Mouse (Mus musculus): ENCODE results near the gene Hoxb13. TPM values are rescaled to one million over a fixed set of nuclear protein-coding genes. Genes with fewer than 3 reads are reported as not detected.

Gene Hoxb13
- polyA plus RNA-seq, 1 experiment from 2014 or later = 2.3 TPM

DNA sequence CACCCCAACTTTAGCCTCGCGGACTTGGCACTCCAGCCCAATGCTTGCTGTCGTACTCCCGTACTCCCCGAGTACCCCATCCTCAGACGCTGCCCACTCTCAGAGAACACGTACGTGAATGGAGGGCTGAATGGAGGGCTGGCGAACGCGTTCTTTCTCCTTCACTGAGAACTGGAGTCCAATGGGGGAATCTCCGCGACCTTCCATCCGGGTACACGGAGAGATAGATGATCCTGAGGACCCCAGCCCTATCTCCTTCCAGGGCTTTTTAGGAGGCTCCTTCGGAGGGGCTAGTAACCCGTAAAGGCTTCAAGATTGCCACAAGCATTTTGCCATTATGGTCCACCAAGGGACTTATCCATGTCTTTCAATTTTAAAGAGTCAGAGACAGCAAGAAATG is 18.6 kb upstream of the Hoxb13 start:
- 1% methylated on average over 17 of the region's 17 CpGs for WGBS
- Histone ChIP-seq H3K27me3 (replicated peaks) (peaks cover 92% of the 10 kb centered on the region), H3K27ac (no peak overlapping the region), H3K36me3 (no peaks in the 10 kb centered on the region), H3K4me3 (replicated peaks) (no peak overlapping the region), H3K9ac (no peak overlapping the region), H3K4me2 (replicated peaks) (no peak overlapping the region), H3K4me1 (replicated peaks) (peaks cover 5% of the 10 kb centered on the region; the same call in 1 of the 2 replicates), H3K9me3 (no peaks in the 10 kb centered on the region)
- ATAC-seq = no peak

DNA sequence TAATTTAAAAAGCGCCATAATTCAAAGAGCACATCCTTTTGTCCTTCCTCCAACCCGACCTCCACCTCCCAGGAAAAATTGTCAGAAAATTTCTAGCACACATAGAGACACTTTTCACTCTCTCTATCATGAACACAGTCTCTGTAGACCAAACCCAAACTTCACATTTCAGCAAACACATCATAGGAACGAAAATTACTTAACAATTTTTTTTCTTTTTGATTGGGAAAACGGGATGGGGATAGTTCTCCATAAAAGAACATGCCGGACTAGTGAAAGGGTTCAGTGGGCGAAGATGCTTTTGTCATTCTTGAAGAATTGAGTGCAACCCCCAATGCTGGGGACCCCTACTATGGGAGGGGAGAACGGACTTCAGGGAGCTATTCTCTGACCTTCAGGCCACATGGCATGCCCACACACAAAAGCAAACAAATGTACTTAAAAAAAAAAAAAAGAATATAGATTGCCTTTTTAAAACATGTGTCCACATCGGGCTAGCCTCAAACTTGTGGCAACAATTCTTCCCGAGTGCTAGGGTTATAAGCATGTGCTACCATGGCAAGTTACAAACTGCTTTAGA is 18.1 kb upstream of the Hoxb13 start:
- Histone ChIP-seq H3K36me3 (no peaks in the 10 kb centered on the region), H3K27ac (no peak overlapping the region), H3K9ac (no peak overlapping the region), H3K27me3 (replicated peaks) (peaks cover 91% of the 10 kb centered on the region), H3K4me1 (replicated peaks) (peaks cover 5% of the 10 kb centered on the region; the same call in 1 of the 2 replicates), H3K9me3 (no peaks in the 10 kb centered on the region), H3K4me3 (replicated peaks) (no peak overlapping the region), H3K4me2 (replicated peaks) (no peak overlapping the region)
- 3% methylated on average over 9 of the region's 9 CpGs for WGBS
- ATAC-seq = no peak

DNA sequence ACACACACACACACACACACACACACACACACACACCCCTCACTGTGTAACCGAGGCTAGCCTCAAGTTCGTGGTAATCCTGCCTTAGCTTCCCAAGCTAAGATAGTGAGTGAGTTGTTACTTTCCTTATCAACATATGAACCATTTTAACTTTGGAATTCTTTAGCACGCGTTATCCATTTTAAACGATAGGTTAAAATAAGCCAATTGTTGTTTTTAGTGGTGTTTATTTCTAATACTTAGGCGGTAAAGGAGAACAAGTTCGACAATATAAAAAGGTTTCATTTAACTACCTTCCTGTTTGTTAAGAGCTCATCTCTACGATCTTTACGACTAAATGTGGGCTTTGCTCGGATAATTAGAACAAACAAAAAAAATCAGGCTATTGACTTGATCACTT is 17.3 kb upstream of the Hoxb13 start:
- Histone ChIP-seq H3K27me3 (replicated peaks) (peaks cover 91% of the 10 kb centered on the region), H3K9me3 (no peaks in the 10 kb centered on the region), H3K4me3 (replicated peaks) (no peak overlapping the region), H3K4me2 (replicated peaks) (no peak overlapping the region), H3K36me3 (no peaks in the 10 kb centered on the region), H3K27ac (no peak overlapping the region), H3K4me1 (replicated peaks) (peaks cover 5% of the 10 kb centered on the region; the same call in 1 of the 2 replicates), H3K9ac (no peak overlapping the region)
- WGBS = 3% methylated on average over 10 of the region's 10 CpGs
- ATAC-seq = no peak

DNA sequence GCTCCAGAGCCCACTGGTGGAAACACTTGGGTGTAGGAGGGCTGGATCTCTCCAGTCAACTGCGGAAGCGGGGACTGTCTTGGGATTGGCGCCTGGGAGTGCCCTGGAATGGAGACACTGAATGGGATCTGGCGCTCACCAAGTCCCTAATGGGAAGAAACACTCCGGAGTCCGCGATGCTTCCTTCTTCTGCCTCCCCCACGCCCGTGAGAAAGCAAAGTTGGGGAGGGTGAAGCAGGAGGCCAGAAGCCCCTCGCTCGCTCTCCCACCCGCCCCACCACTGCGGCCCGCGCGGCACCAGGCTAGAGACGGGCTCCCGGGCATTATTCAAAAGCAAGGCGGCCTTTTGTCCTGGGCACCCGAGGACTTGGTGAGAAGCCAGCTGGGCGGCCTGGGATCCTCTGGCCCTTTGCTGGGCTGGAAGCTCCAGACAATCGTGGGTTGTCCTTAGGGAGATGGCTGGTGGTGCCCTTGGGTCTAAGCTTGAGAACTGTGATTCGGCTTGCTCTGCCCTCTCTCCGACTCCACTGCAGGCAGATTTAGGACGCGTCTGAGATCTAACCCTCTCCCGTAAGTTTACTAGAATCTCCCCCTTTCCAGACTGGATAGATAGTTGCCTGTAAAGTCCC is 16.5 kb upstream of the Hoxb13 start:
- Histone ChIP-seq H3K36me3 (no peaks in the 10 kb centered on the region), H3K4me2 (replicated peaks) (no peak overlapping the region), H3K27me3 (replicated peaks) (peaks cover 91% of the 10 kb centered on the region), H3K27ac (no peak overlapping the region), H3K9ac (no peak overlapping the region), H3K4me1 (replicated peaks) (peaks cover 5% of the 10 kb centered on the region; the same call in 1 of the 2 replicates), H3K9me3 (no peaks in the 10 kb centered on the region; the same call in 1 of the 2 replicates), H3K4me3 (replicated peaks) (no peak overlapping the region)
- WGBS = 1% methylated on average over 27 of the region's 27 CpGs
- no peak for ATAC-seq

DNA sequence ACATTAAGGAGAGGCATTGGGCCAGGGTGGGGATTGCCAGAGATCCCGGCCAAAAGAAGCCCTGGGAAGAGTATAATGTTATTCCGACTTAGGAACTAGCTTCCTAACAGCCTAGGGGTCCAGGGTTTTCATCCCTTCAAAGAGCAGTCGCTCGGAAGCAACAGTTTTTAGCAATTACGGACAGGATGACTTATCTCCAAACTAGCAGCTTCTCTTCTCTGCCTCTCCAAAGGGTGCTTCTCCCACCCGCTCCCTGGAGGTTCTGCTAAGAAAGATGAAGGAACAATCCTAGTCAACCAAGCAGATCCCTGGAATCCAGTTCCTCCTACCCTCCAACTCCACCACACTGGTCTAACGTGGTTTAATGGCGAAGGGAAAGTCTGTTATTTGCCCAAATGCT is 15.8 kb upstream of the Hoxb13 start:
- Histone ChIP-seq H3K27ac (no peak overlapping the region), H3K4me3 (replicated peaks) (no peak overlapping the region), H3K36me3 (no peaks in the 10 kb centered on the region), H3K9ac (no peak overlapping the region), H3K27me3 (replicated peaks) (peaks cover 91% of the 10 kb centered on the region), H3K4me1 (replicated peaks) (no peaks in the 10 kb centered on the region), H3K9me3 (no peaks in the 10 kb centered on the region; the same call in 1 of the 2 replicates), H3K4me2 (replicated peaks) (no peak overlapping the region)
- ATAC-seq = no peak
- WGBS = 2% methylated on average over 8 of the region's 8 CpGs

DNA sequence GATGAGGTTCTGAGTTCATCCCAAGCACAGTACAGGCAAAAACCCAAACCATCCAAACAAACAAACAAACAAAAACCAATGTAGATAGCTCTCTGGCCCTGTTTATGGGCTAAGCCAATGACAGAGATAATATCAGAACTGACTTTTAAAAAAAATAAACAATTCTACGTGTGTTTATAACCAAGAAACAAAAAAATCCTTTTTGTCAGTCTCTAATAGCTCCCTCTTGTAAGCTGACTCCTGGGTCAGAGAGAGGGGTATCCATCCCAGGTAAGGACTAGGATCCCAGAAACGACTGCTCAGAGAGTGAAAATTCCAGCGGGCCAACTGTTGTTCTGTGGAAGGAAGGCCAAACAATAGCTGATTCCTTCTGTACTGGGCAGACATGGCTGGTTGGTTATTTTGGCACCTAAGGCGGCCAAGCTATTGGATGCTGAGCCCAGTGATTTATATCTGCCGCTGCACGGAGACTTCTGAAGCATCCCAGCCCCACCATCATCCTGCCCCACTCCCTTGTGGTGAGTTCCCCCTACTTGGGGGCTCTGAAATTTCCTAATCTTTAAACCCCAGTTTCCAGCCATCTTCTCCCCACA is 15.1 kb upstream of the Hoxb13 start:
- ATAC-seq = no peak
- Histone ChIP-seq H3K9me3 (no peaks in the 10 kb centered on the region; the same call in 1 of the 2 replicates), H3K36me3 (no peaks in the 10 kb centered on the region), H3K27ac (no peak overlapping the region), H3K27me3 (replicated peaks) (peaks cover 89% of the 10 kb centered on the region), H3K4me2 (replicated peaks) (no peak overlapping the region), H3K9ac (no peak overlapping the region), H3K4me1 (replicated peaks) (no peaks in the 10 kb centered on the region), H3K4me3 (replicated peaks) (no peak overlapping the region)
- under 1% methylated on average over 6 of the region's 6 CpGs for WGBS

DNA sequence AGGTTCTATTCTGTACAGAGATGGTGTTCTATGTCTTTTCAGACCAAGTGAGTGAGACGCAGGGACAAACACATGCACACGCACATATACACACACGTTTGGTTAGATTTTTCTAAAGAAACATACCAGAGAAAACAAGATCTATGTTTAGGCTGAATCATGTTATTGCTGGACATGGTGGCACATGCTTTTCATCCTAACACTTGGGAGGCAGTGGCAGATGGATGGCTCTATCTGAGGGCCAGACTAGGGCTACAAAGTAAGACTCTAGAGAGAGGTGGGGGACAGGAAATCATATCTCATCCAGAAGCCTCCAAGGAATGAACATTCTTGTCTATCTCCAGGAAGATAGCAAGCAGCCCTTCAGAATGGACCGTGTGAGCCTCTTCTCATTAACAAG is 13.1 kb upstream of the Hoxb13 start:
- WGBS = 25% methylated on average over 4 of the region's 4 CpGs
- Histone ChIP-seq H3K27ac (no peak overlapping the region), H3K9me3 (no peaks in the 10 kb centered on the region; the same call in 1 of the 2 replicates), H3K4me1 (replicated peaks) (no peaks in the 10 kb centered on the region), H3K9ac (no peak overlapping the region), H3K36me3 (no peaks in the 10 kb centered on the region), H3K4me2 (replicated peaks) (no peak overlapping the region), H3K27me3 (replicated peaks) (peaks cover 89% of the 10 kb centered on the region), H3K4me3 (replicated peaks) (no peak overlapping the region)
- ATAC-seq = no peak

DNA sequence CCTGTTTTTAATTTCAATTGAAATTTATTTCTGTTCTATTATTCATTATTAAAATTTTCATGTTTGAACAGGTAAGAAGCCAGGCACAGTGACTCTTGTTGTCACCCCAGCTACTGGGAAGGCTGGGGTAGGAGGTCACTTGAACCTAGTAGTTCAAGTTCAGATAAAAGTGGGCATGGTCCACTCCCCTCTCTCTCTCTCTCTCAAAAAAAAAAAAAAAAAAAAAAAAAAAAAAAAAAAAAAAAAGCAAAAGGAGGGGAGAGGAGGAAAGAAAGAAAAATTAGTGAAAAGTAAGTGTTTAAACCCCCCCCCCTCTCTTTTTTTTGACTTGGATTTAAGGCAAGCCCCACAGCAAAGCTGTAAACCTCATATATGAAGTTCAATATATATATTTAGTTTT is 9.9 kb upstream of the Hoxb13 start:
- H3K36me3 ChIP-seq = no peaks in the 10 kb centered on the region
- no peaks in the 10 kb centered on the region for H3K4me1 ChIP-seq (replicated peaks)
- H3K9ac ChIP-seq = no peak overlapping the region
- H3K27ac ChIP-seq = no peak overlapping the region
- H3K4me3 ChIP-seq (replicated peaks) = no peak overlapping the region
- H3K9me3 ChIP-seq = no peaks in the 10 kb centered on the region; the same call in 1 of the 2 replicates
- peaks cover 90% of the 10 kb centered on the region for H3K27me3 ChIP-seq (replicated peaks)
- H3K4me2 ChIP-seq (replicated peaks) = no peak overlapping the region
- no peak for ATAC-seq

DNA sequence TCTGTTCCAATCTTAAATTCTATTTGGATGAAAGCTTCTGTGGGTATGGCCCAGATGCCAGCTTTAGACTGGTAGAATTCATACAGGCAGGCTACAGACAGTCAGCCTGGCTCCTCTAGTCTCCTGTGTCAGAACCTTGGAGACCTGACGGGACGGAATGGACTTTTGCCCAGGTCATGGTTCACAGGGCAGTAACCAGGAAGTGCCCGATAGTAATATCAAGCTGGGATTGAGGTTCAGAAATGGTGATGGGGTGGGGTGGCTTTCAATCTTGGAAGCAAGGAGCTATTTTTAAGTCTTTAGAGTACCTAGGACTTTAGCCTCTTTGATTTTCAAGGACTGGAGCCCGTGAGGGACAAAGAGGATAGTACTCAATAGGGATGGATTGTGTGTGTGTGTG is 6.8 kb upstream of the Hoxb13 start:
- H3K9ac ChIP-seq = no peak overlapping the region
- H3K27me3 ChIP-seq (replicated peaks) = peaks cover 90% of the 10 kb centered on the region
- no peak overlapping the region for H3K4me2 ChIP-seq (replicated peaks)
- WGBS = 18% methylated on average over 4 of the region's 4 CpGs
- ATAC-seq = no peak
- H3K27ac ChIP-seq = no peak overlapping the region
- no peak overlapping the region for H3K4me3 ChIP-seq (replicated peaks)
- H3K36me3 ChIP-seq = no peaks in the 10 kb centered on the region
- no peaks in the 10 kb centered on the region; the same call in 1 of the 2 replicates for H3K9me3 ChIP-seq
- no peaks in the 10 kb centered on the region for H3K4me1 ChIP-seq (replicated peaks)

DNA sequence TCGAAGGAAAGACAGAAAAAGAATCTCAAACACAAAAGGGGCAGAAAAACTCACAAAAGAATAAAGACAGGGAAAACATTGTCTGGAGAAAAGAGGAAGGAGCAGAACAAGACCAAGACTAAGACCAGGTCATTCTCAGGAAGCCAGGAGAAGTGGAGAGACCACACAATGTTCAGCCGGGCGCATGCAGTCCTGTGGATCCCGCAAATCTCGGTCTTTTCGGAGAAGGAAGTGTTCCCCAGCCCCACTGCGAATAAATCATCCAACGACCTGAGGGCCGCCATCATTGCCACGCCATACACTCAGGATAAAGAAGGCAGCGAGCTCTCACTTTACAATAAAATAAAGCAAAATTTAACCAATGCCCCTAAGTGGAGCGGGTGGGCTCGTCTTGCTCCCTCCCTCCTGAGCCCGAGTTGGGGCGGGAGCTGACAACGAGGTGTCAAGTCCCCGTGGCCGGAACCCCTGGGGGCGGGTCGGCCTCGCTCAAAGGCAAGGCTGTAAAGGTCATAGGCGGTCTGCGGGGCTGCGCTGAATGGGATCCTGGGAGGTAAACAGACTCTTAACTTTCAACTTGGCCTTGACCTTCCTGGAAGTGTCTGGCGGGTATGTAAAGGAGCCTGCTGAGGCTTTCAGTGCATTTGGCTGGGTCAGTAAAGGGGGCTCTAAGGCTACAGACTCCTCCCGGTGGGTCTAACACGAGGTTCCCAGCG is 4.2 kb upstream of the Hoxb13 start:
- no peak for ATAC-seq
- no peak overlapping the region for H3K27ac ChIP-seq
- peaks cover 9% of the 10 kb centered on the region for H3K4me1 ChIP-seq (replicated peaks)
- WGBS = under 1% methylated on average over 28 of the region's 28 CpGs
- H3K36me3 ChIP-seq = no peaks in the 10 kb centered on the region
- peaks cover 95% of the 10 kb centered on the region for H3K27me3 ChIP-seq (replicated peaks)
- H3K4me3 ChIP-seq (replicated peaks) = no peak overlapping the region
- no peak overlapping the region for H3K9ac ChIP-seq
- H3K9me3 ChIP-seq = no peaks in the 10 kb centered on the region
- H3K4me2 ChIP-seq (replicated peaks) = no peak overlapping the region

DNA sequence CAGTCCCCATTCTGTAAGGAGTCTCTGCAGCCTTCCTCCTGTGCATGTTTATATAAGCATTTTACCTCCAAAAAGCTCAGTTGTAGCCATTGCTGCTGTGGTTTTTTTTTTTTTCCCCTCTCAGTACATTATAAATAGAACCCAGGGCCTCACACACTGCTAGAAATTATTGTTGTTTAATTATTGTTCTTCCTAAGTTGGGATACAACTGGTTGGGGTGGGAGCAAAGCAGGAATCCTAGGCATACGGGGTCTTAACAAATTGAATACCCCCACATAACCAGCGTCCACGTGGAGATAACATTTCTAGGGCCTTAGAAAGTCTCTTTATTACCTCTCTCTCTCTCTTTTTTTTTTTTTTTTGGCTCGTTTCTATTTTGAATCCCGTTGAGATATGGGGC is 3.0 kb upstream of the Hoxb13 start:
- Histone ChIP-seq H3K27me3 (replicated peaks) (peaks cover 94% of the 10 kb centered on the region), H3K27ac (no peak overlapping the region), H3K9me3 (no peaks in the 10 kb centered on the region), H3K4me3 (replicated peaks) (no peak overlapping the region), H3K4me2 (replicated peaks) (no peak overlapping the region), H3K36me3 (no peaks in the 10 kb centered on the region), H3K4me1 (replicated peaks) (peaks cover 9% of the 10 kb centered on the region), H3K9ac (no peak overlapping the region)
- 6% methylated on average over 5 of the region's 5 CpGs for WGBS
- ATAC-seq = no peak

DNA sequence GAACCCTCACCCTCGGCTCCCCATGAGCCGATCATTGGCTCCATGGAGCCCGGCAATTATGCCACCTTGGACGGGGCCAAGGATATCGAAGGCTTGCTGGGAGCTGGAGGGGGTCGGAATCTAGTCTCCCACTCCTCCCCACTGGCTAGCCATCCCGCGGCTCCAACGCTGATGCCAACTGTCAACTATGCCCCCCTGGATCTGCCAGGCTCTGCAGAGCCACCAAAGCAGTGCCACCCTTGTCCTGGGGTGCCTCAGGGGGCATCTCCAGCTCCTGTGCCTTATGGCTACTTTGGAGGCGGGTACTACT is 240 bp downstream of the Hoxb13 start:
- H3K9me3 ChIP-seq = no peaks in the 10 kb centered on the region
- H3K27me3 ChIP-seq (replicated peaks) = peaks cover 95% of the 10 kb centered on the region
- peaks cover 9% of the 10 kb centered on the region for H3K4me1 ChIP-seq (replicated peaks)
- peak overlapping the region; percentile 45 for H3K4me2 ChIP-seq (replicated peaks)
- H3K36me3 ChIP-seq = no peaks in the 10 kb centered on the region
- H3K4me3 ChIP-seq (replicated peaks) = peak overlapping the region; percentile 25
- WGBS = 2% methylated on average over 10 of the region's 10 CpGs
- no peak for ATAC-seq
- H3K27ac ChIP-seq = no peak overlapping the region
- 0 out of 2 replicates have a peak overlapping the region, but pooled peaks have one; percentile 0 for H3K9ac ChIP-seq

All from intestine, embryonic 15.5 days (tissue).